Mouse (Mus musculus) heart, postnatal 0 days (tissue): ENCODE results near the gene Trp53bp2. TPM values are rescaled to one million over a fixed set of nuclear protein-coding genes. Genes with fewer than 3 reads are reported as not detected.

Experiments
- ATAC-seq: fragments of 200-750 bp; cut with Nextera tagmentation; 2 replicates; pipeline ENCODE4 v1.8.0; 2017; ENCODE audit warnings: low read depth, moderate number of reproducible peaks, moderate library complexity; ENCODE audit not compliant: insufficient read depth
- DNase-seq: peaks from one replicate; pipeline ENCODE4 v3.0.0-alpha.2; 2016; ENCODE audit warnings: low spot score
- H3K27ac ChIP-seq: fragments of 300-500 bp; sonication (generic); 2 replicates; pipeline ENCODE4 v1.5.1; 2014; ENCODE audit warnings: low read depth, mild to moderate bottlenecking
- H3K27me3 ChIP-seq: fragments of 300-500 bp; sonication (generic); 2 replicates; pipeline ENCODE4 v1.6.1; 2014; ENCODE audit warnings: low read length, mixed read lengths; ENCODE audit not compliant: control insufficient read depth, insufficient read depth
- H3K36me3 ChIP-seq: fragments of 300-500 bp; sonication (generic); replicated peaks from 2 replicates; pipeline ENCODE4 v1.6.1; 2014; ENCODE audit warnings: low read length, mixed read lengths; ENCODE audit not compliant: control insufficient read depth, insufficient read depth
- H3K4me1 ChIP-seq: fragments of 300-500 bp; sonication (generic); 2 replicates; pipeline ENCODE4 v1.6.1; 2014; ENCODE audit warnings: antibody characterized with exemption; ENCODE audit not compliant: control insufficient read depth, insufficient read depth
- H3K4me2 ChIP-seq: fragments of 300-500 bp; sonication (generic); 2 replicates; pipeline ENCODE4 v1.6.1; 2014; ENCODE audit warnings: low read depth, mild to moderate bottlenecking, low read length, moderate library complexity
- H3K4me3 ChIP-seq: fragments of 300-500 bp; sonication (generic); 2 replicates; pipeline ENCODE4 v1.5.1; 2014; ENCODE audit warnings: low read depth, low read length
- H3K9ac ChIP-seq: fragments of 300-500 bp; sonication (generic); replicated peaks from 2 replicates; pipeline ENCODE4 v1.6.1; 2014; ENCODE audit warnings: low read depth, low read length, mixed read lengths
- H3K9me3 ChIP-seq: fragments of 300-500 bp; sonication (generic); replicated peaks from 2 replicates; pipeline ENCODE4 v1.6.1; 2016; ENCODE audit warnings: low read length; ENCODE audit not compliant: control insufficient read depth
- CTCF ChIP-seq: IDR thresholded peaks from 2 replicates; pipeline ENCODE4 v1.5.1; 2016; ENCODE audit warnings: antibody characterized with exemption, control low read depth, low read depth
- EP300 ChIP-seq: IDR thresholded peaks from 2 replicates; pipeline ENCODE4 v1.6.1; 2016; ENCODE audit warnings: antibody characterized with exemption, low read depth
- WGBS: fragments of 180-500 bp; shearing (Covaris S2); extraction: QIAGEN DNeasy Blood & Tissue Kit; methylation state at CpG from one replicate; pipeline ENCODE4 v1.1.7; 2014; 5-methylcytosine and 5-hydroxymethylcytosine counted together
- polyA plus RNA-seq: library from polyadenylated mRNA; unstranded; fragments of >200 nt; fragmentation: Nextera tagmentation; extraction: Ambion mirVana; gene quantifications from 2 replicates; pipeline ENCODE4 v1.2.1, GENCODE M21; 2015
- total RNA-seq: library from RNA; depleted of rRNA; stranded (reverse); fragments of >200 nt; gene quantifications from 2 replicates; pipeline ENCODE4 v1.2.3, GENCODE M21; 2014; ENCODE audit warnings: low replicate concordance; rRNA removed

The Trp53bp2 gene
- total RNA-seq (13.6 and 31.9 TPM in 2 replicates), polyA plus RNA-seq (7.4 and 8.3 TPM in 2 replicates)

DNA sequence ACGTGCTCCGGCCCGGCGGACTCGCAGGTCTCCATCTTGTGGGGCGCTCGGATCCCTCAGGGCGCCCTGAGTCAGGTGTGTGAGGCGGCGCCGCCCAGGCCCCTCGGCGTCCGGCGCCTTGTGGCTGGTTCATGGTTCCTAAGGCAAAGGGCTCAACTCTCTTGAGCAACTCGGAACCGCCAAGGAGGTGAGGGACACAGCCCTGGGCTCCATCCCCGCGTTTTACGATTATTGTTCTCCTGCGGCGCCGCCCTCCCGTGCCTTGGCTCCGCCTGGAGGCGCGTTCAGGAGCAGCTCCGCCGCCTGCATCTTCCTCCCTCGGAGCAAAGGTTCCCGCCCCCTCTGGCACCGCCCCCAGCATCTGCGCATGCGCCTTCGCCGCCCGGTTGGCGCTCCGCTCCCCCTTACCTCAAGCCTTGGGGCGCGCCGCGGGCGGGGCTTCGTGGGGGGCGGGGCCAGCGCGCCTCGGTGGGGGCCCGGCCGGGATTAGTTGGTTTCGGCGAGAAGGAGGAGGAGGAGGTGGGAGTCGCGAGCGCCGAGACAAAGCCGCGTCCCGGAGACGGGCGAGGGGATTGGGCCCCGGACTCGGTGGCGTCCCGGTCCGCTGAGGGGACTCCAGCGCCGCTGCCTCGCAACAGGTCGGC, at the start of gene Trp53bp2:
TSS of gene Trp53bp2 (plus strand) at position 489 of the 644 bp plus-strand sequence.
- Histone ChIP-seq H3K4me3 (peak within 1 kb of the TSS; percentile 86), H3K27me3 (no peaks in the 10 kb centered on the region), H3K4me2 (peak within 1 kb of the TSS; percentile 93), H3K27ac (peak within 1 kb of the TSS; percentile 90), H3K4me1 (peaks cover 31% of the 10 kb centered on the region), H3K9ac (peak within 1 kb of the TSS; percentile 94), H3K36me3 (no peaks in the 10 kb centered on the region), H3K9me3 (no peaks in the 10 kb centered on the region)
- under 1% methylated on average over 66 of the region's 71 CpGs for WGBS
- ATAC-seq (peak; percentile 97), DNase-seq (peak; percentile 97)
- TF ChIP-seq CTCF, result peak; percentile 49
- 0 out of 2 replicates have a peak, but pooled peaks have one; percentile 32 for TF ChIP-seq EP300

DNA sequence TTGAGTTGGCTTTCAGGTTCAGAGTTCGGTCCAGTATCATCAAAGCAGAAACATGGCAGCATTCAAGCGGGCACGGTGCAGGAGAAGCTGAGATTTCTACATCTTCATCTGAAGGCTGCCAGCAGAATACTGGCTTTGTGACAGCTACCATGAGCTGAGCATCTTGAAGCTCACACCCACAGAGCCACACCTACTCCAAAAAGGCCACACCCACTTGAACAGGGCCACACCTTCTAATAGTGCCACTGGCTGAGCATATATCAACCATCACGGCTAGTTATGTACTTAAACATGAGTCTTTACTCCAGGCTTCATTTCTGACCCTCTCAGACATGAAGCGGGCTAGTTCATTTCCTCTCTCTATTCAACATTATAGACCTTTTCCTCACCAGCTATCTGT, 46.3 kb upstream of the Trp53bp2 start:
- H3K4me3 ChIP-seq, result no peak overlapping the region
- H3K9ac ChIP-seq, result no peak overlapping the region
- H3K36me3 ChIP-seq, result no peaks in the 10 kb centered on the region
- H3K9me3 ChIP-seq, result no peaks in the 10 kb centered on the region
- no peak overlapping the region for H3K27ac ChIP-seq
- TF ChIP-seq CTCF (no peak), EP300 (no peak)
- WGBS, result 91% methylated on average over 5 of the region's 5 CpGs
- DNase-seq, result no peak
- ATAC-seq, result no peak
- no peak overlapping the region for H3K4me2 ChIP-seq
- H3K4me1 ChIP-seq, result no peaks in the 10 kb centered on the region
- no peaks in the 10 kb centered on the region for H3K27me3 ChIP-seq

DNA sequence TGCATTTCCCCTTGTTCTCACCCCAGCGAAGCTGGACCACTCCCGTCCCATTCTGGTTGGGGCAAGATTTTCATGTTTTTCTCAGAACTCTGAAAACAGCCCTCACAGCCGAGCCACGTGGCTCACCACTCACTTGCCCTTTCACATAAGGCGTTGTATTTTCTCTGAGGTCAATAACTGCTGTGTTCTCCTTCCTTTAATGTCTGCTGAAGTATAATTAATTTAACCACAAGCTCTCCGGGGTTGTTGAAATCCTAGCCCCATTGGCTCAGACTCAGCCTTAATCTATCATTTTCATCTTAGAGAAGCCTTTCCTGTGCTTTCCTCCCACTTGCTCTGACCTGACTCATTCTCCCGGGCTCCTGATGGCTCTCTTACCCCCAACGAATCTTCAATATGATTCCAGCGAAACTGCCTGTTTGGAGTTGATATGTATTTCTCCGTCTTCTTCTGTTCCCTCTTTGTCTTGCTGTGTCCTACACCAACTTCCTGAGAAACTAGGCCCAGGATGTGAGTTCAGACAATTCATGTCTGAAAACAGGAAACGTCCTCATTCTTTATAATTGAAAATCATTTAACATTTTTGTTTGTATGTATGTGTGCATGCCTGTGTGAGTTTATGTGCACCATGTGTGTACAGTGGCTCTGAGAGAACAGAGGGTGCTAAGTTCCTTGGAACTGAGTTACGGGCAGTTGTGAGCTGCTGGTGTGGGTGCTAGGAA, 45.1 kb upstream of the Trp53bp2 start:
- Histone ChIP-seq H3K4me1 (no peaks in the 10 kb centered on the region), H3K4me3 (no peak overlapping the region), H3K27ac (no peak overlapping the region), H3K4me2 (no peak overlapping the region), H3K36me3 (no peaks in the 10 kb centered on the region), H3K9ac (no peak overlapping the region), H3K27me3 (no peaks in the 10 kb centered on the region), H3K9me3 (no peaks in the 10 kb centered on the region)
- WGBS, result 69% methylated on average over 12 of the region's 12 CpGs
- no peak for TF ChIP-seq CTCF
- no peak for DNase-seq
- ATAC-seq, result no peak

DNA sequence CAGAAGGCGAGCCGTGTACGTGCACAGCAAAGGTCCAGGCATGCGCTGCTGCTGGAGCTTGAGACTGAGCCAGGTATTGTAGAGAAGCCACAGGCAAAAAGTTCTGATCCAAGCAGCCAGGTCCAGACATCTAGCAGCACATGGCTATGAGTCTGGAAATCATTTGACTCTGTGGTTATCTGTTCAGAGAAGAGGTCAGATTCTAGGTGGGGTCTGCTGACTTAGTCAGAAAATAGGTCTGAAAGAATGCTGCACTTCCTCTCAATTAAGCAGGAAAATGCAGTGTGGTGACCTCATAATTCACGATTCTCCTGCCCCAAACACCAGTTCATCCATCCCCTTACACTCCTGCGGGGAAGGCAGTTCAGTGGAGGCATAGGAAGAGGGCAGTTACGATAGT, 40.7 kb upstream of the Trp53bp2 start:
- Histone ChIP-seq H3K27me3 (no peaks in the 10 kb centered on the region), H3K9ac (no peak overlapping the region), H3K36me3 (no peaks in the 10 kb centered on the region), H3K27ac (no peak overlapping the region), H3K4me3 (no peak overlapping the region), H3K9me3 (no peaks in the 10 kb centered on the region), H3K4me1 (no peaks in the 10 kb centered on the region), H3K4me2 (no peak overlapping the region)
- 65% methylated on average over 7 of the region's 7 CpGs for WGBS
- TF ChIP-seq CTCF (no peak), EP300 (no peak)
- no peak for DNase-seq
- ATAC-seq, result no peak

DNA sequence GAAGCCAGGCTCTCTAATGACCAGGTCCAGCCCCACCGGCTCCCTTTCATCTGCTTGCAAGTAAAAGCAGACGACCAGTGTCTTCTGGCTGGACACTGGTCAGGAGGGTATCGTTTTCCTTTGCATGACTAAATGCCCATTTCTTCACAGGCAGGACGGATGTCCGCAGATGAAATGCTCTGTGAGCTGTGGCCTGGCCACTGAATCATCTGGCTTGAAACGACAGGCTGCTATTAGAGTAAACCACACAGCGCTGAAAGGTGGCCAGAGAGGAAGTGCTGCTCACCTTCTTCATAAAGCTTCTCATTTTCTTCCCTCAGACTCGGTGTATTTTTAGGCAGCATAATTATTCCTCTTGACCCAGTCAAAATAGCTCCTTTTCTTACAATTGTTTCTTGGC, 40.2 kb upstream of the Trp53bp2 start:
- no peak for DNase-seq
- Histone ChIP-seq H3K4me1 (no peaks in the 10 kb centered on the region), H3K9me3 (no peaks in the 10 kb centered on the region), H3K4me2 (no peak overlapping the region), H3K4me3 (no peak overlapping the region), H3K9ac (no peak overlapping the region), H3K27ac (no peak overlapping the region), H3K27me3 (no peaks in the 10 kb centered on the region), H3K36me3 (no peaks in the 10 kb centered on the region)
- 57% methylated on average over 8 of the region's 8 CpGs for WGBS
- TF ChIP-seq CTCF, result no peak
- no peak for TF ChIP-seq EP300
- ATAC-seq, result no peak
